Mouse (Mus musculus) CH12.LX (cell line): ENCODE results near the gene Lhx2. TPM values are rescaled to one million over a fixed set of nuclear protein-coding genes. Genes with fewer than 3 reads are reported as not detected.

Source experiments
- DNase-seq: peaks from one replicate; pipeline ENCODE4 v3.0.0-alpha.2; 2013; ENCODE audit errors: extremely low read depth
- H3K27ac ChIP-seq: 2 replicates; pipeline ENCODE4 v1.5.1; 2012; ENCODE audit warnings: low read depth, mild to moderate bottlenecking, control low read depth, moderate library complexity; ENCODE audit not compliant: insufficient read depth
- H3K27me3 ChIP-seq: replicated peaks from 2 replicates; pipeline ENCODE3; 2012; ENCODE audit warnings: inconsistent platforms
- H3K36me3 ChIP-seq, 2 experiments: replicated peaks in 1 of 2; 2 replicates each; pipeline versions ENCODE3 to v1.6.1; 2012; ENCODE audit warnings: inconsistent platforms in 1 of 2, low read length in 1 of 2, mild to moderate bottlenecking in 1 of 2, mixed read lengths in 1 of 2, moderate library complexity in 1 of 2; ENCODE audit not compliant: control insufficient read depth in 1 of 2, insufficient read depth in 1 of 2
- H3K4me1 ChIP-seq, 2 experiments: 2 replicates each; pipeline ENCODE4 v1.6.1; 2012; ENCODE audit warnings: inconsistent platforms in 1 of 2, moderate library complexity in 1 of 2; ENCODE audit not compliant: insufficient read depth in 2 of 2, control insufficient read depth in 1 of 2
- H3K4me2 ChIP-seq: 2 replicates; pipeline ENCODE4 v1.6.1; 2012; ENCODE audit warnings: low read depth, mild to moderate bottlenecking, control low read depth; ENCODE audit not compliant: poor library complexity, insufficient read depth, severe bottlenecking
- H3K4me3 ChIP-seq, 3 experiments: fragments of 150-350 bp in 1 of 3; sonication (generic) in 1 of 3; replicated peaks in 1 of 3; 2 replicates each; pipeline versions ENCODE3 to v1.5.1; 2011 to 2012; ENCODE audit warnings: low read depth in 2 of 3, low read length in 2 of 3, mild to moderate bottlenecking in 2 of 3, moderate library complexity in 2 of 3, control low read depth in 1 of 3, improper control_type of control experiment in 1 of 3, inconsistent platforms in 1 of 3, mixed read lengths in 1 of 3; ENCODE audit not compliant: poor library complexity in 1 of 3
- H3K79me2 ChIP-seq: replicated peaks from 2 replicates; pipeline ENCODE4 v1.6.1; 2012; ENCODE audit warnings: mild to moderate bottlenecking, moderate library complexity; ENCODE audit not compliant: control insufficient read depth, poor library complexity, insufficient read depth, severe bottlenecking; ENCODE audit errors: extremely low read depth
- H3K9ac ChIP-seq: 2 replicates; pipeline ENCODE4 v1.6.1; 2012; ENCODE audit warnings: low read depth, mild to moderate bottlenecking, control low read depth, moderate library complexity; ENCODE audit not compliant: insufficient read depth
- H3K9me3 ChIP-seq: replicated peaks from 2 replicates; pipeline ENCODE3; 2012; ENCODE audit warnings: low read length, inconsistent platforms, mixed read lengths
- BHLHE40 ChIP-seq: IDR thresholded peaks from 2 replicates; pipeline ENCODE4 v1.6.1; 2011; ENCODE audit warnings: mild to moderate bottlenecking, low read depth, low read length, improper control_type of control experiment
- CHD1 ChIP-seq: IDR thresholded peaks from 2 replicates; pipeline ENCODE4 v1.6.1; 2012; ENCODE audit warnings: low read depth, low read length, improper control_type of control experiment, inconsistent platforms
- CHD2 ChIP-seq: IDR thresholded peaks from 2 replicates; pipeline ENCODE4 v1.6.1; 2011; ENCODE audit warnings: low read length, improper control_type of control experiment
- CTCF ChIP-seq, 2 experiments: IDR thresholded peaks in 1 of 2; conservative IDR thresholded peaks in 1 of 2; 2 replicates each; pipeline ENCODE4 v1.5.1; 2011 to 2012; ENCODE audit warnings: low read depth in 2 of 2, low read length in 2 of 2, improper control_type of control experiment in 1 of 2, inconsistent platforms in 1 of 2, mild to moderate bottlenecking in 1 of 2, moderate library complexity in 1 of 2
- E2F4 ChIP-seq: IDR thresholded peaks from 2 replicates; pipeline ENCODE4 v1.6.1; 2011; ENCODE audit warnings: low read depth, low read length, improper control_type of control experiment; ENCODE audit not compliant: insufficient replicate concordance
- ELF1 ChIP-seq: IDR thresholded peaks from 2 replicates; pipeline ENCODE4 v1.6.1; 2014; ENCODE audit warnings: low read depth, mild to moderate bottlenecking, inconsistent platforms, low read length, improper control_type of control experiment
- EP300 ChIP-seq: IDR thresholded peaks from 2 replicates; pipeline ENCODE4 v1.6.1; 2011; ENCODE audit warnings: low read length, improper control_type of control experiment
- ETS1 ChIP-seq: conservative IDR thresholded peaks from 2 replicates; pipeline ENCODE4 v1.6.1; 2012; ENCODE audit warnings: low read depth, mild to moderate bottlenecking, inconsistent platforms, low read length, improper control_type of control experiment, moderate library complexity
- GABPA ChIP-seq: IDR thresholded peaks from 2 replicates; pipeline ENCODE4 v1.6.1; 2012; ENCODE audit warnings: low read depth, low read length, improper control_type of control experiment, inconsistent platforms; ENCODE audit not compliant: insufficient replicate concordance
- HCFC1 ChIP-seq: IDR thresholded peaks from 2 replicates; pipeline ENCODE4 v1.6.1; 2012; ENCODE audit warnings: low read depth, mild to moderate bottlenecking, inconsistent platforms, low read length, improper control_type of control experiment
- IRF4 ChIP-seq: IDR thresholded peaks from 2 replicates; pipeline ENCODE4 v1.6.1; 2014; ENCODE audit warnings: low read depth, mild to moderate bottlenecking, inconsistent platforms, low read length, improper control_type of control experiment
- JUN ChIP-seq: IDR thresholded peaks from 2 replicates; pipeline ENCODE4 v1.6.1; 2011; ENCODE audit warnings: low read depth, mild to moderate bottlenecking, low read length, improper control_type of control experiment, moderate library complexity; ENCODE audit not compliant: insufficient read depth
- JUND ChIP-seq: conservative IDR thresholded peaks from 2 replicates; pipeline ENCODE4 v1.6.1; 2011; ENCODE audit warnings: low read depth, low read length, improper control_type of control experiment
- KAT2A ChIP-seq: IDR thresholded peaks from 2 replicates; pipeline ENCODE4 v1.6.1; 2012; ENCODE audit warnings: low read length, improper control_type of control experiment, inconsistent platforms; ENCODE audit not compliant: insufficient replicate concordance
- MAFK ChIP-seq: IDR thresholded peaks from 2 replicates; pipeline ENCODE4 v1.6.1; 2011; ENCODE audit warnings: low read length, improper control_type of control experiment; ENCODE audit not compliant: insufficient replicate concordance
- MEF2A ChIP-seq: IDR thresholded peaks from 2 replicates; pipeline ENCODE4 v1.6.1; 2014; ENCODE audit warnings: low read depth, mild to moderate bottlenecking, inconsistent platforms, low read length, improper control_type of control experiment, borderline replicate concordance
- MXI1 ChIP-seq: IDR thresholded peaks from 2 replicates; pipeline ENCODE4 v1.6.1; 2011; ENCODE audit warnings: mild to moderate bottlenecking, low read depth, low read length, improper control_type of control experiment
- NRF1 ChIP-seq: IDR thresholded peaks from 2 replicates; pipeline ENCODE4 v1.6.1; 2014; ENCODE audit warnings: low read depth, mild to moderate bottlenecking, inconsistent platforms, low read length, improper control_type of control experiment, moderate library complexity
- POLR2AphosphoS2 ChIP-seq: IDR thresholded peaks from 2 replicates; pipeline ENCODE4 v1.6.1; 2011; ENCODE audit warnings: low read depth, low read length, improper control_type of control experiment
- RAD21 ChIP-seq: IDR thresholded peaks from 2 replicates; pipeline ENCODE4 v1.6.1; 2011; ENCODE audit warnings: low read depth, mild to moderate bottlenecking, low read length, improper control_type of control experiment, moderate library complexity
- SIN3A ChIP-seq: IDR thresholded peaks from 2 replicates; pipeline ENCODE4 v1.6.1; 2012; ENCODE audit warnings: low read length, improper control_type of control experiment, inconsistent platforms
- TBP ChIP-seq: conservative IDR thresholded peaks from 2 replicates; pipeline ENCODE4 v1.6.1; 2011; ENCODE audit warnings: low read depth, low read length, improper control_type of control experiment
- UBTF ChIP-seq: IDR thresholded peaks from 2 replicates; pipeline ENCODE4 v1.6.1; 2012; ENCODE audit warnings: low read depth, mild to moderate bottlenecking, inconsistent platforms, low read length, improper control_type of control experiment, moderate library complexity
- USF1 ChIP-seq: IDR thresholded peaks from 2 replicates; pipeline ENCODE4 v1.6.1; 2014; ENCODE audit warnings: low read depth, mild to moderate bottlenecking, inconsistent platforms, low read length, improper control_type of control experiment
- USF2 ChIP-seq: conservative IDR thresholded peaks from 2 replicates; pipeline ENCODE4 v1.6.1; 2011; ENCODE audit warnings: low read depth, low read length, improper control_type of control experiment
- ZC3H11A ChIP-seq: IDR thresholded peaks from 2 replicates; pipeline ENCODE4 v1.6.1; 2012; ENCODE audit warnings: low read depth, mild to moderate bottlenecking, inconsistent platforms, low read length, improper control_type of control experiment
- ZKSCAN1 ChIP-seq: IDR thresholded peaks from 2 replicates; pipeline ENCODE4 v1.6.1; 2012; ENCODE audit warnings: low read depth, inconsistent platforms, low read length, improper control_type of control experiment, borderline replicate concordance
- ZNF384 ChIP-seq: IDR thresholded peaks from 2 replicates; pipeline ENCODE4 v1.6.1; 2012; ENCODE audit warnings: low read depth, low read length, improper control_type of control experiment, inconsistent platforms
- dilution Hi-C: fragments of 300-500 bp; cut with MboI; formaldehyde crosslinking; loops from 2 replicates; pipeline ENCODE4 v1.14.3; 2020; ENCODE audit warnings: low sequenced_read_pairs; ENCODE audit not compliant: extremely low pct_unique_long_range_greater_than_20kb, extremely low pct_ligation_motif_present
- in situ Hi-C: fragments of 300-500 bp; cut with MboI; formaldehyde crosslinking; loops from 3 replicates; pipeline ENCODE4 v1.14.3; 2019; ENCODE audit warnings: low sequenced_read_pairs, low pct_ligation_motif_present, low pct_unique_long_range_greater_than_20kb, mixed read lengths
- polyA plus RNA-seq: library from polyadenylated mRNA; unstranded; fragments of >175 nt; gene quantifications from 2 replicates; pipeline ENCODE4 v1.2.1, GENCODE M21; 2012; ENCODE audit warnings: low read depth; ENCODE audit not compliant: insufficient read length
- total RNA-seq, 2 experiments: library from RNA; depleted of rRNA; stranded (reverse); fragments of 300-350 nt in 1 of 2; fragments of >200 nt in 1 of 2; gene quantifications; 2 replicates each; pipeline ENCODE4 v1.2.3; 2012 to 2014

Lhx2 gene
- total and polyA plus RNA-seq, 3 experiments, result 0.24 to 0.47 (median 0.34) TPM

DNA sequence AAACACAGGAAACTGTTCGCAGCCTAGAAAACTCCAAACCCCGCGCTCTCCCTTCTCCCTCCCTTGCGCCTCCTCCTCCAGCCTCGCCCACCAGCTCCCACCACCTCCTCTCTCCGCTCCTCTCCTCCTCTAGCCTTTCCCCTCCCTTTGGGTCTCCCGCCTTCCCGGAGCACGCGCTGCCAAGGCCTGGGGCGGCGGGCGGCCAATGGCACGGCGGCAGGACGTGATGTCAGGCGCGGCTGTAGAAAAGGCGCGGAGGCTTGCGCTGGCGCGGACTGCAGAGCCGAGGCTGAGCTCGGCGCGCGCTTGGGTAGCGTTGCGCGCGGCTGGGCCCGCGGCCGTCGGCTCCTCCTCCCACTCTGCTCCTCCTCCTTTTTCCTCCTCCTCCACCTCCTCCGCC, 11.7 kb downstream of the Lhx2 start:
- no peak for DNase-seq
- dilution Hi-C loops (no loop called here), in situ Hi-C loops (no loop called here)
- Histone ChIP-seq H3K9me3 (peaks cover 29% of the 10 kb centered on the region), H3K4me1 (no peaks in the 10 kb centered on the region), H3K4me2 (no peak overlapping the region), H3K79me2 (no peaks in the 10 kb centered on the region), H3K27me3 (peaks cover 2% of the 10 kb centered on the region), H3K27ac (no peak overlapping the region), H3K36me3 (no peaks in the 10 kb centered on the region), H3K9ac (no peak overlapping the region), H3K4me3 (no peak overlapping the region)
- TF ChIP-seq EP300 (no peak), E2F4 (no peak), USF2 (no peak), CTCF (conservative IDR thresholded peaks at IDR 0.05 in 1 of 2, IDR thresholded peaks at IDR 0.05 in 1 of 2; ENCODE audit: low read depth in 2 of 2, low read length in 2 of 2) (no peak), RAD21 (no peak), ELF1 (no peak), IRF4 (no peak), HCFC1 (no peak), ZNF384 (no peak), MEF2A (no peak), MXI1 (no peak), CHD1 (no peak), NRF1 (no peak), USF1 (no peak), CHD2 (no peak), JUN (no peak), ZC3H11A (no peak), SIN3A (no peak), GABPA (no peak)

- Histone ChIP-seq H3K9ac (no peak overlapping the region), H3K4me3 (no peak overlapping the region), H3K79me2 (no peaks in the 10 kb centered on the region), H3K4me1 (no peaks in the 10 kb centered on the region), H3K36me3 (no peaks in the 10 kb centered on the region)
- dilution Hi-C loops, result no loop called here
- DNase-seq, result no peak
- in situ Hi-C loops, result no loop called here
- no peak for TF ChIP-seq MEF2A
- TF ChIP-seq ETS1, result no peak
- no peak for TF ChIP-seq BHLHE40
- TF ChIP-seq USF2, result no peak
- TF ChIP-seq UBTF, result no peak
- no peak for TF ChIP-seq ZKSCAN1
- TF ChIP-seq E2F4, result no peak
- TF ChIP-seq POLR2AphosphoS2, result no peak
- TF ChIP-seq TBP, result no peak
- TF ChIP-seq ZC3H11A, result no peak
- TF ChIP-seq KAT2A, result no peak
- no peak for TF ChIP-seq MXI1
- TF ChIP-seq EP300, result no peak
- TF ChIP-seq JUN, result no peak
- no peak for TF ChIP-seq HCFC1
- no peak for TF ChIP-seq JUND
- TF ChIP-seq MAFK, result no peak
- no peak for TF ChIP-seq RAD21
- TF ChIP-seq CHD2, result no peak
- TF ChIP-seq ELF1, result no peak
- TF ChIP-seq, all 38 proteins: peak for 0
- no peak overlapping the region for H3K27ac ChIP-seq
- H3K9me3 ChIP-seq, result peaks cover 33% of the 10 kb centered on the region
- peaks cover 2% of the 10 kb centered on the region for H3K27me3 ChIP-seq
- no peak overlapping the region for H3K4me2 ChIP-seq
These were observed 12.7 kb downstream of the Lhx2 start for GRCm38 (mm10) chr2:38351641-38352320.
